Mouse (Mus musculus): ENCODE results near the gene Acbd6. TPM values are rescaled to one million over a fixed set of nuclear protein-coding genes. Genes with fewer than 3 reads are reported as not detected.
A peak's percentile ranks its signal among the peaks of the same experiment; 100 is the strongest.

Gene Acbd6
- polyA plus RNA-seq, 1 experiment from 2014 or later = 83.5 TPM

DNA sequence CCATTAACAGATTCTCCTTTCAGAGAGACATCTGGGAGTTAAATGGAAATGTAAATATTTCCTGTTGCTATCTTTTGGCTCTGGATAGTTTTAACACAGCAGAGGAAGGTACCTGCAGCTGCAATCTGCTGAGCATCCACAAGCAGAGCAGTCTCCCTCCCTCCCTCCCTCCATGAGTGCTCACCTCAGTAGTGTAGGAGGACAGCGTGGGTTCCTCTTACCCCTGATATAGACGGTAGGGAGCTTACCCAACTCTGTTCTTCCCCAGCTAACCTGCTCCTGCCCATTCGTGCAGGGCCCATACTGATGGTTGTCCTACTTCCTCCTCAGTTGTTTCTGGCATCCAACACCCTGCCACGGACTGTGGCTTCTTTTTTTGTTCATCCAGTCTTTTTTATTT lies 50.6 kb downstream of the Acbd6 start:
- Histone ChIP-seq H3K4me2 (replicated peaks) (no peak overlapping the region), H3K36me3 (no peaks in the 10 kb centered on the region), H3K27me3 (no peaks in the 10 kb centered on the region), H3K9ac (replicated peaks) (no peak overlapping the region), H3K4me1 (peaks cover 14% of the 10 kb centered on the region), H3K9me3 (no peaks in the 10 kb centered on the region), H3K27ac (replicated peaks) (no peak overlapping the region), H3K4me3 (no peak overlapping the region)
- ATAC-seq (ENCODE audit: low FRiP score, low read depth) = no peak
- 78% methylated on average over 4 of the region's 4 CpGs for WGBS

DNA sequence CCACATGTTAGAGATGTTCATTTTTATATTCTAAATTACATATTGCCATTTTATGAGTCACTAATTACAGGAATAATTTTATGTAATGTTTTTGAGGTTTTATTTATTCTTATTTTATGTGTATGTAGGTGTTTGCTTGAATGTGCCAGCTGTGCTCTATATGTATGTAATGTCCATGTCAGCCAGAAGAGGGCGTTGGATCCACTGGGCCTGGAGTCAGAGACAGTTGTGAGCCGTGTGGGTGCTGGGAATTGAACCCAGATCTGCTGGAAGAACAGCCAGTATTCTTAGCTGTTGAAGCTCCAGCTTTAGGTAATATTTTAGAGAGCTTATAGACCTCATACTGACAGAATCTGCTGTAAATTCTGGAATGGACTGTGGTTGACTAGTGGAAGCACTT lies 56.5 kb downstream of the Acbd6 start:
- Histone ChIP-seq H3K9ac (replicated peaks) (no peak overlapping the region), H3K27ac (replicated peaks) (no peak overlapping the region), H3K4me1 (no peaks in the 10 kb centered on the region), H3K36me3 (no peaks in the 10 kb centered on the region), H3K4me3 (no peak overlapping the region), H3K27me3 (no peaks in the 10 kb centered on the region), H3K4me2 (replicated peaks) (no peak overlapping the region), H3K9me3 (no peaks in the 10 kb centered on the region)
- no peak for ATAC-seq (ENCODE audit: low FRiP score, low read depth)
- 60% methylated on average over 2 of the region's 2 CpGs for WGBS

DNA sequence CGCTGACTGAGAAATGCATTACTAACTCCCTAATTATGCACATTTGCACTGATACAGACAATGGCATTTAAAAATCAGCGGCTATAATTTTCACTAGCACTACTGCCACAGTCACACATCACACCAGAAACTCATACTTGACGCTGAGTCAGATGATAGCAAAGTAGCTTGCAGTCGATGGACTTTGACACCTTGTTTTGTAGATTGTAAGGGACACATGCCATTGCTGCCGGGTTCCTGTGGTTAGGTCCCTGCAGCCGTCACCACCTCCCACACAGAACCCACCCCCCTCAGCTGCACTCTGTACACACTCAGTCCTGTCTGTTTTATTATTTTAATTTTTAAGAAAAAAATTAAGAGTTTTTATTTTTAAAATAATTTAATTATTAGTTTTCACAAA lies 63.2 kb downstream of the Acbd6 start:
- H3K4me2 ChIP-seq (replicated peaks) = no peak overlapping the region
- H3K27ac ChIP-seq (replicated peaks) = no peak overlapping the region
- no peak overlapping the region for H3K4me3 ChIP-seq
- no peaks in the 10 kb centered on the region for H3K9me3 ChIP-seq
- no peak overlapping the region for H3K9ac ChIP-seq (replicated peaks)
- WGBS = 90% methylated on average over 6 of the region's 6 CpGs
- H3K4me1 ChIP-seq = no peaks in the 10 kb centered on the region
- ATAC-seq (ENCODE audit: low FRiP score, low read depth) = no peak
- H3K27me3 ChIP-seq = no peaks in the 10 kb centered on the region
- H3K36me3 ChIP-seq = peaks cover 3% of the 10 kb centered on the region; the same call in 1 of the 2 replicates

DNA sequence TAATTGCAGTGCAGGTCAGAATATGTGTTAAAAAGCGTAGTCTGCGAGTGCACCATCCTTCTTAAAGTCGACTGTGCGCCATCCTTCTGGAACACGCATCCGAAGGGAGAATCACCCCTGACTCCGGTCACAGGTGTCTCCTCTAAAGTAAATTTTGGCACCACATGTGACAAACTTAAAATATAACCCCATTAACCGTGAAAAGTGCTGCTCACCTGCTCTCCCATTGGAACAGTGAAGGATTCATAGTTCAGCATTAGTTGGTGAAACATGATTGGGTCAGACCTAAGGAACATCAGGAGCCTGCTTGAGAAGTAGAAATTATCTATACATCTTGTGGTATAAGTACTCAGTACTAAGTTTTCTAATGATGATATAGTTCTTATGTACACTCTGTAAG lies 65.3 kb downstream of the Acbd6 start:
- no peak overlapping the region for H3K27ac ChIP-seq (replicated peaks)
- 95% methylated on average over 8 of the region's 8 CpGs for WGBS
- no peak overlapping the region for H3K9ac ChIP-seq (replicated peaks)
- H3K9me3 ChIP-seq = no peaks in the 10 kb centered on the region
- no peak for ATAC-seq (ENCODE audit: low FRiP score, low read depth)
- H3K36me3 ChIP-seq = peaks cover 3% of the 10 kb centered on the region; the same call in 1 of the 2 replicates
- no peak overlapping the region for H3K4me2 ChIP-seq (replicated peaks)
- no peak overlapping the region for H3K4me3 ChIP-seq
- H3K4me1 ChIP-seq = no peaks in the 10 kb centered on the region
- H3K27me3 ChIP-seq = no peaks in the 10 kb centered on the region

DNA sequence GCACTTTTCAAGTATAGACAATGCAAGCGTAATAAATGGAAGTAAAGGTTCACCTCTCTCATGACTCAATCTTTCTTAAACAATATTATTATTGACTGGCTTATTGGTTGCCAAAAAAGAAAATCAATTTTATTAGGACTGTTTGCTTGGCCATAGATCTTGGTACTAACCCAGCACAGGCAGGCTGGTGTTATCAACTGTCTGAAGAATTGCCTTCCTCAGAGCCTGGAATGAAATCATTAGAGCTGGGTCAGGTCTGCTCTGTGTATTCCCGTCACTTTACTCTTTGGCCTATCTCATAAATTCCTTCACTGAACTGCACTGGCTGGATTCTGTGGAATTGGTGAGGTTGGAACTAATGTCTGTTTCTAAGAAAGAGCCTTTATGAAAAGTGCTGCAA lies 69.8 kb downstream of the Acbd6 start:
- H3K4me2 ChIP-seq (replicated peaks) = no peak overlapping the region
- H3K9me3 ChIP-seq = no peaks in the 10 kb centered on the region
- H3K27ac ChIP-seq (replicated peaks) = no peak overlapping the region
- no peak overlapping the region for H3K4me3 ChIP-seq
- ATAC-seq (ENCODE audit: low FRiP score, low read depth) = no peak
- H3K27me3 ChIP-seq = no peaks in the 10 kb centered on the region
- H3K36me3 ChIP-seq = peaks cover 3% of the 10 kb centered on the region; the same call in 1 of the 2 replicates
- 88% methylated on average over 2 of the region's 2 CpGs for WGBS
- no peaks in the 10 kb centered on the region for H3K4me1 ChIP-seq
- no peak overlapping the region for H3K9ac ChIP-seq (replicated peaks)

DNA sequence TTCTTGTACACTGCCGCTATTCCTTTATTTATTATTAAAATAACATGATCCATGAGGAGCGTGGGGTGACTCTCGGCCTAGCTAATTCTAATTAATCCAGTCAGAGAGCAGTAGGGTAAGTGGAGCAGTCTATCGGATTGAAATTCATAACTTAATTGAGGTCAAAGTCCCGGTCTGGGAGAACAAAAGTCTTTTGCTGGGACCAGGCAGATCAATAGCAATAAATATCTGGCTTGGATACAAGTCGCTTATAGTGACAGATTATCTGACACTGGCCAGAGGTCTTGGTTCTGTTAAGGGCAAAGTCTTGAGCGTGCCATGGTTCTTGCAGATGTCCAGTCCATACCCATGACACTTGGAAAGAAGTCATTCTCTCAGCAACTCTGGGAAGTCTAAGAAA lies 78.7 kb downstream of the Acbd6 start:
- ATAC-seq (ENCODE audit: low FRiP score, low read depth) = no peak
- H3K9me3 ChIP-seq = no peaks in the 10 kb centered on the region
- H3K4me3 ChIP-seq = no peak overlapping the region
- H3K4me1 ChIP-seq = no peaks in the 10 kb centered on the region
- 79% methylated on average over 7 of the region's 7 CpGs for WGBS
- H3K9ac ChIP-seq (replicated peaks) = no peak overlapping the region
- H3K36me3 ChIP-seq = no peaks in the 10 kb centered on the region
- H3K27ac ChIP-seq (replicated peaks) = no peak overlapping the region
- H3K4me2 ChIP-seq (replicated peaks) = no peak overlapping the region
- H3K27me3 ChIP-seq = no peaks in the 10 kb centered on the region

DNA sequence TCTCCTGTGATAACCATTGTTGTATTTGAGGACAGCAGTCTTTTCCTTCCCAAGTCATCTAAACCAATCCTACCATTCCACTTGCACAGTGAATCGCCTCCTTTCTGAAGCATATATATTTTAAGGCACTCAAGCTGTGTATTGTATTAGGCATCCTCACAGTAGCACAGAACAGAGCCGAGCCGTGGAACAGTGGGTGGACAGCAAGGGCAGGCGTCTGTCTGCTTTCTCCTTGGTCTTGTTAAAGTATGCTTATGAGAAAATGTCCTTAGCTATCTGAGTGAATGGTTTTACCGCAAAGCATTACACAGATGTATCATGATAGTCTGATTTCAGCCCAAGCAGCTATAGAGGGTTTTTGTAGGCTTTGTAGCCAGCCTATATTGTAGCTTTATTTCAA lies 87.9 kb downstream of the Acbd6 start:
- H3K4me3 ChIP-seq = no peak overlapping the region
- WGBS = 71% methylated on average over 5 of the region's 5 CpGs
- H3K27me3 ChIP-seq = peaks cover 3% of the 10 kb centered on the region; the same call in 1 of the 2 replicates
- no peak for ATAC-seq (ENCODE audit: low FRiP score, low read depth)
- no peak overlapping the region for H3K4me2 ChIP-seq (replicated peaks)
- H3K36me3 ChIP-seq = no peaks in the 10 kb centered on the region
- peaks cover 15% of the 10 kb centered on the region for H3K4me1 ChIP-seq
- no peak overlapping the region for H3K27ac ChIP-seq (replicated peaks)
- H3K9me3 ChIP-seq = no peaks in the 10 kb centered on the region
- H3K9ac ChIP-seq (replicated peaks) = no peak overlapping the region

DNA sequence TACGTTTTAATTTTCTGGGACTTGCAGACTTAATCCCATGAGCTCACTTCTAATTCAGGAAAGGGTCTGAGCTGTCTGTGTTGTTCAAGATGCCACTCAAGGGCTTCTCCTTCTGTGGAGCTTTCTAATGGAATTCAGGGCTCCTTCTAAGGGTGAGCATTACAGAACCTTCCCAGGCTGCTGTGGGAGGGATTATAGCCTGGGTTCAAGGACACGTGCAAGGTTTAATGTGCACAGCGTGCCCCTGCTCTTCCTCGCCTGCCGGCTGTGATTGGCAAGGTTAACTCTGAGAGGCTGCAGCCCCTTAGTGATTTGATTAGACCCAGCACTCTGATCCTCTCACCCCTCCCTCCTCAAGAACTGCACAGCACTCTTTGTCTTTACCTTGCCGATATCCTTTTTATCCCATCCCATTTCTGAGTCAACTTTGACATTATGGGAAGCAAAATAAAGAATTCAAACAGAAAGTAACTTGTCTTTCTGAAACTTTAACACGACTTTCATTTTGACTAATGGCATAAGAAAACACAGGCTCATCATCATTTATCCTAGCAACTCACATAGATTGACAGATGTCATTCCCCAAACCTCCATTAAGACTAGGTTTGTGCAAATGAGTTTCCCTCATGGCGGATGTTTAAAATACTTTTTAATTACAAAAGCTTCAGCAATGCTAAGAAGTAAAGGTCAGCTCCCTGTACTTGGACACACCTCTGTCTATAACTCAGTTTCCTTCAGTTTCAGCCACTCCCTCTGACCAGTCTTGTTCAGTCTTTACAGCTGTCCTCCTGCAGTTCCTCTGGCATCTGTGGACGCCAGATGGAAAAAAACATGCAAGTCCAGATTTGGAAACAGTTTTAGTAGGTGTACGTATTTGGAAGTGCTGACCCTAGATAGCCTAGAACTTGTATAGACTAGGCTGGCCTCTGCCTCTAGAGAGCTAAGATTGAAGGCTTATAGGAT lies 88.7 kb downstream of the Acbd6 start:
- 0 out of 2 replicates have a peak, but pooled peaks have one; percentile 27 for ATAC-seq (ENCODE audit: low FRiP score, low read depth)
- H3K27ac ChIP-seq (replicated peaks) = no peak overlapping the region
- H3K27me3 ChIP-seq = peaks cover 6% of the 10 kb centered on the region
- H3K4me2 ChIP-seq (replicated peaks) = no peak overlapping the region
- no peaks in the 10 kb centered on the region for H3K36me3 ChIP-seq
- H3K9me3 ChIP-seq = no peaks in the 10 kb centered on the region
- no peak overlapping the region for H3K4me3 ChIP-seq
- 36% methylated on average over 10 of the region's 10 CpGs for WGBS
- no peak overlapping the region for H3K9ac ChIP-seq (replicated peaks)
- H3K4me1 ChIP-seq = peaks cover 15% of the 10 kb centered on the region

DNA sequence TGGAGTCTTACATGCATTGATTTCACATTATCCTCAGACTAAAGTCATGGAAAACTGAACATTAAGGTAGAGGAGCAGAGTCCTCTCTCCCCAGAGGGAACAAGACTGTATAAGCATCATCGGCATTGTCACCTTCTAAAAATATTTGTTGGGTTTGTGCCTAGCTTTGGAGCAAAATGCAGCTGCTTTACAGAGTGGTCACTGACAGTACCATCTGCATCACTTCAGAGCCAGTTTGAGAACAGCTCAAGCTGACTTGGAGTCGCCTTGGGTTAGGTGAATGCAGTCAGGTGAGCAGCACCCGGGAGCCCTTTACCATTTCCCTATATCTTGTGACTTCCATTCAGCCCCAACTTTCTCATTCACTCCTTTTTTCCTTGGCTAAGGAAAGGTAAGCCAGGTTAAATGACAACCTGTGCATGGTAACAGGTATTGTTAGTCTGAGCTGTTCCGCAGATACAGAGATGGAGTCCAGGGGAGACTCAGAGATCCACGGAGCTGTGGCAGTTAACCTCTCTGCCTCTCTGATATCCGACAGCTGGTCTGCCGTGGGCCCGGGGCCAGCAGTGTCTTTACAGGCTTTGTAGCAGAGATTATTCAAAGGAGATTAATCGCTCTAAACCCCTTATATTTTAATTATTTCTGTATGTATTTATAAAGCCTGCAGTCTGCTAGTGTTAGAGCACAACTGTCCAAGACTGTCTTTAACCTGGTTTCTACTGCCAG lies 92.4 kb downstream of the Acbd6 start:
- Histone ChIP-seq H3K36me3 (no peaks in the 10 kb centered on the region), H3K27me3 (peaks cover 17% of the 10 kb centered on the region), H3K4me1 (peaks cover 23% of the 10 kb centered on the region), H3K9ac (replicated peaks) (no peak overlapping the region), H3K4me3 (no peak overlapping the region), H3K4me2 (replicated peaks) (no peak overlapping the region), H3K9me3 (no peaks in the 10 kb centered on the region), H3K27ac (replicated peaks) (no peak overlapping the region)
- ATAC-seq (ENCODE audit: low FRiP score, low read depth) = no peak
- WGBS = 55% methylated on average over 9 of the region's 9 CpGs

DNA sequence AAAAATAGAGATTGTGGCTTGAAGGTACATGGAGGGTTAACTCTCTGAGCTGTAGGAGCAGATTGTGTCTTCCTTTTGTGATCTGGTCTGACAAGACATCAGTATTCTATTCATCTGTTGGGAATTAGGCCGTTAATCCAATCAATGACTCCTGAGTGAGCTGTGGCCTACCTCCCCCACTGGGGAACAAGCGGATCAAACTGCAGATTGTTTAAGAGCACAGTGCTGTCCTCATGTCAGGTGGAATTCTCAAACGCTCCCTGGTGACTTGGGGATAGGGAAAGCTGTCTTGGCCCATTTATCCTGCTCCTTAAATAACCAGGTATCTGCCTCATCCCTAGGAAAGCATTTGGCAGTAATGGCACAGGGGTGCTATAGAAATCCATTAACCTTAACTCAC lies 97.0 kb downstream of the Acbd6 start:
- no peak for ATAC-seq (ENCODE audit: low FRiP score, low read depth)
- H3K27me3 ChIP-seq = peaks cover 16% of the 10 kb centered on the region
- H3K9ac ChIP-seq (replicated peaks) = no peak overlapping the region
- no peak overlapping the region for H3K27ac ChIP-seq (replicated peaks)
- WGBS = 1% methylated on average over 3 of the region's 3 CpGs
- H3K9me3 ChIP-seq = no peaks in the 10 kb centered on the region
- no peak overlapping the region for H3K4me3 ChIP-seq
- H3K4me2 ChIP-seq (replicated peaks) = no peak overlapping the region
- no peaks in the 10 kb centered on the region for H3K36me3 ChIP-seq
- peaks cover 8% of the 10 kb centered on the region; the same call in 1 of the 2 replicates for H3K4me1 ChIP-seq

DNA sequence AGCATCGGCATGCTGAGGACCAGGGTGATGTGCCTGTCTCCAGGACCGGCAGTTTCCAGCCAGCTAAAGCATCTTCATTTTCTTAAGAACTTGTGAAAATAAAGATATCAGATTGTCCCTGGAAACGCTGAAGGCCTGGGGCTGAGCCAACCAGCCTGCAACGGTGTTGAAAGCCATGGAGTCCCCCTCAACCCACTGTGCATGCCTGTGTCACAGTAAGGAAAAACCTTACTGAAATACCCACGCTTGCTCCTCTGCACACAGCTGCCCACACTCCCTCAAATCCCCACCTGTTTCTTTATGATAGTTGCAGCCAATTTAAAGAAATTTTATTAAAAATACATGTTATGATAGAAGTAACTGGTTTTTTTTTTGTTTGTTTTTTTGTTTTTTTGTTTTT lies 98.4 kb downstream of the Acbd6 start:
- Histone ChIP-seq H3K27ac (replicated peaks) (no peak overlapping the region), H3K4me3 (no peak overlapping the region), H3K9me3 (no peaks in the 10 kb centered on the region), H3K4me1 (peaks cover 8% of the 10 kb centered on the region; the same call in 1 of the 2 replicates), H3K9ac (replicated peaks) (no peak overlapping the region), H3K36me3 (no peaks in the 10 kb centered on the region), H3K27me3 (peaks cover 16% of the 10 kb centered on the region), H3K4me2 (replicated peaks) (no peak overlapping the region)
- WGBS = 40% methylated on average over 5 of the region's 5 CpGs
- ATAC-seq (ENCODE audit: low FRiP score, low read depth) = no peak

DNA sequence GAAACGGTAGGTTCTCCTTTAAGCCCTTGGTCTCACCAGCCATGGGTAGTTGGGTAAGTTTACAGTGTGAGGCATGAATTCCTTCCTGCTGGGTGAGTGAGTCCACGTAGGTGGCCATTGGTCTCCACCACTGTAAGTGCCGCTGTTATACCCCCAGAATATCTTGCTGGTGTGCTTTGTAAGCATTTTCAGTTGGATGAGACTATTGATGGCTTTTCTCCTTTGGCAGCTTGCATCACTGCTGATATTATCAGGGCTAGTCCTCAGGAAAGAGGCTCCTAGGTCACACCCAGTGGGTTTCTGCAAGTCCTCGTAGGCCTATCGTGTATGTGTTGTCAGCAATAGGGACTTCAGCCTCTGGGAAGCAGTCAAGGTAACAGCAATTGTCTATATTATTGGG lies 106.1 kb downstream of the Acbd6 start:
- WGBS = 91% methylated on average over 5 of the region's 5 CpGs

More for the DNA sequence above, 106.1 kb downstream of the Acbd6 start:
- H3K9me3 ChIP-seq = no peaks in the 10 kb centered on the region
- no peak overlapping the region for H3K4me2 ChIP-seq (replicated peaks)
- no peak overlapping the region for H3K9ac ChIP-seq (replicated peaks)
- ATAC-seq (ENCODE audit: low FRiP score, low read depth) = no peak
- no peaks in the 10 kb centered on the region for H3K27me3 ChIP-seq
- no peak overlapping the region for H3K4me3 ChIP-seq
- no peaks in the 10 kb centered on the region for H3K36me3 ChIP-seq
- no peak overlapping the region for H3K27ac ChIP-seq (replicated peaks)
- no peaks in the 10 kb centered on the region for H3K4me1 ChIP-seq

All from midbrain, embryonic 12.5 days (tissue).